Mouse (Mus musculus) adrenal gland, postnatal 14 days (tissue): ENCODE results near the gene Slc9a3r1. TPM values are rescaled to one million over a fixed set of nuclear protein-coding genes. Genes with fewer than 3 reads are reported as not detected.

Source experiments
- DNase-seq: peaks from one replicate; pipeline ENCODE4 v3.0.0; 2021; ENCODE audit warnings: mixed read lengths
- total RNA-seq: library from RNA; stranded (reverse); gene quantifications from 2 replicates; pipeline ENCODE4 v1.2.3, GENCODE M21; 2021

Gene Slc9a3r1
- total RNA-seq, 1 experiment from 2014 or later: 24.3 TPM

DNA sequence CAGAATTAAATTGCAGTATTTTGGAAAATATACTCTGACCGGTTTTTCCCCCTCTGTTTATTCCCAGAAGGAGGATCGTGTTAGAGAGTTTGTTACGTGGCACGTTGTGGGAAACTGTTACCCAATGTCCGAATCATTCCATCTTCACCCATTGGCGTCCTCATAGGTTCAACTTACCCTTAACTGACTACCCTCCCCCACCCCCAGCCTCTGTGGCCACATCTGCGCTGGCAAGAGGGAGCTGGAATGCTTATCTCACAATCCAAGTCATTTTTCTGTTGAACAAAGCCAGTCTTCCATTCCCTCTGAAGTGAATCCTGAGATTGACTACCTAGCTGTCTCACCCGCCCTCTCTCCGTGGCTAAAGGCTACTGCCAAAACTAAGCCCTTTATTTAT is 938 bp upstream of the Slc9a3r1 start:
- DNase-seq: no peak

DNA sequence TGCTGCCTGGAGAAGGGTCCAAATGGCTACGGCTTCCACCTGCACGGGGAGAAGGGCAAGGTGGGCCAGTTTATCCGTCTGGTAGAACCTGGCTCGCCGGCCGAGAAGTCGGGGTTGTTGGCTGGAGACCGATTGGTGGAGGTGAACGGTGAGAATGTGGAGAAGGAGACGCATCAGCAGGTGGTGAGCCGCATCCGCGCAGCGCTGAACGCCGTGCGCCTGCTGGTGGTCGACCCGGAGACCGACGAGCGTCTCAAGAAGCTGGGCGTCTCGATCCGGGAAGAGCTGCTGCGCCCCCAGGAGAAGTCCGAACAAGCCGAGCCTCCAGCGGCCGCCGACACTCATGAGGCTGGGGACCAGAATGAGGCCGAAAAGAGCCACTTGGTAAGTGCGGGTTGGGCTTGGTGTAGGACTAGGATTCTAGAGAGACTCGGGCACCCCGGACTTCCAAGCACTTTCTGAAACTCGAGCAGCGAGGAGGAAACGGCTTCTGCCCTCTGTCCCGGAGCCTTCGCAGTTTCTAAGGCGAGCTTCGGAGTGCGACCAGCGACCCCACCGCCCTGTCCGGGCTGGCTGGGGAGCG is 518 bp downstream of the Slc9a3r1 start:
- DNase-seq: peak; percentile 53

DNA sequence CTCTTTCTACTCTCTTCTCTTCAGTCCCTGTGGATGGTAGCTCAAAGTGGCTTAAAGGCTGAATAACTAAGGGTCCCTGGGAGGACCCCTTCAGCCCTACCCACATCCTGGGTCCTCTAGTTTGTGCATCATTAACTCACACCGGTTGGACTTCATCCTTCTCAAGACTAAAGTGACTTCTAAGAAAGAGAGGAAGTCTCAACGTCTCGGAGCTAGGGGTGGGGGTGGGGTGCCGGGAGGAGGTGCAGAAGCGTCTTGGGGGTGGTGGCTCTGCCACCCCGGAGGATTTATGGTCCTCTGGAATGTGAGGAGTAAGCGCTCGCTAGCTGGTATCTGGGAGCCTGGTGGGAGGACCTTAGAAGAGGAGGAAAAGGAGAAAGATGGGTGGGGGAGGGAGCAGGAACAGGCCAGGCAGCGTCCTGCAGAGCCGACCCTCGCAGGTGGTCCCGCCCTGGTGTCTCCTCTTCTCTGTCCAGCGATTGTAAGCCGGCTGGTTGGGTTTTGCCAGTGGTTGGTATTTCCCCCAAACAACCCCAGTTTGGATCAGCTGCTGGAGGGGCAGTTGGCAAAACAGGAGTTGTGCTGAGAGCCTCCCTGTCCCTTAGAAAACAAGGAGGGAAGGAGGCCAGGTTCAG is 1.3 kb downstream of the Slc9a3r1 start:
- peak; percentile 50 for DNase-seq

DNA sequence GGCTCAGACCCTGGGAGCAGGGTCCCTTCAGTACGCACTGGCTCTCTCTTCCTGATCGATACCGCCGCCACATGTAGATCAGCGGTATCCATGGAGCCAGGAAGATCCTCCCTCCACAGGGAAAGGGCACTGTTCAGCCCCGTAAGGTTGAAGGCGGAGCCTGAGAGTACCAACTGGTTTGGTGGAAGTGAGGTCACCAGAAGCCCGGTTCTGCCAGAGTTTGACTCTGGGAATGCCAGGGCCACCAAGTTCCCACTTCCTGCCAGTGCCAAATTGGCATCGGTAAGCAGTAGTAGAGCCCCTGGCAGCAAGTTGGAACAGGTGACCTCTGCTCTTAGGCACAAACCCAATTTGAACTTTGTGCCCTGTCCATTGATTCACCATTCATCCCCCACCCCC is 1.8 kb downstream of the Slc9a3r1 start:
- DNase-seq: peak; percentile 79

- no peak for DNase-seq
Observed at GRCm38 (mm10) chr11:115166776-115167175, 3.6 kb downstream of the Slc9a3r1 start.

GRCm38 (mm10) chr11:115167631-115168249 is 4.6 kb downstream of the Slc9a3r1 start:
- no peak for DNase-seq

GRCm38 (mm10) chr11:115169430-115169829 is 6.3 kb downstream of the Slc9a3r1 start:
- DNase-seq: no peak

GRCm38 (mm10) chr11:115171125-115171524 is 8.0 kb downstream of the Slc9a3r1 start:
- peak; percentile 45 for DNase-seq

- peak; percentile 64 for DNase-seq
Observed at GRCm38 (mm10) chr11:115172825-115173287, 9.7 kb downstream of the Slc9a3r1 start.

- DNase-seq: no peak
Observed at GRCm38 (mm10) chr11:115173549-115174339, 10.6 kb downstream of the Slc9a3r1 start.

DNA sequence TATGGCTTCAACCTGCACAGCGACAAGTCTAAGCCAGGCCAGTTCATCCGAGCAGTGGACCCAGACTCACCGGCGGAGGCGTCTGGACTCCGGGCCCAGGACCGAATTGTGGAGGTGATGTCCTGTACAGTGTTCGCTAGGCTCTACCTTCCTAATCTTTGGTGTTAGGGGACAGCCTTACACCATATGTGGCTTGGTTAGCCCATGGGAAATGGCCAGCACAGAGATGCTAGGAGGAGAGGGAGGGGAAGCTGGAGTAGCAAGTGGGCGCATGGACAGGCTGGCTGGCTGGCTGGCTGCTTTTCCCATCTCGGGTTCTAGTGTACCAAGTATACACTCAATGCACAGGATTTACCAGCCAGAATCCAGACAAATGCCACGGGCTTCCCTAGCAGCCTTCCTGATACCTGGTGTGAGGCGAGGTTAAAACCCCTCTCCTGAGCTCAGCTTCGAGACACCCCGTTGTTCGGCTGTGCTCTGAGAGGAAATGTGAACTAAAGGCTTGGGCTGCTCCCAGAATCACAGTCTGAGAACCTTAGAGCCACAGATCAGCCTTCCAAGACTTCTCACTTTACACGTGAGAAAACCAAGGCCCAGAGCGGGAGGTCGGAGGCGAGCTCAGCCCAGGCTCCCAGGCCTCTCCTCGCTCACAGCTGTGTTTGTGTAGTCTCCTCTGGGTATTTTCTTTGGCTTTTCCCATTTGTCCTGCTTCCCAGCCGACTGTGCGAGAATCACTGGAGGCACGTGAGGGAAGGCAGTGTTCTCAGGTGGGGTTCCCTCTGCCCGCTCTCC is 13.5 kb downstream of the Slc9a3r1 start:
- no peak for DNase-seq

DNA sequence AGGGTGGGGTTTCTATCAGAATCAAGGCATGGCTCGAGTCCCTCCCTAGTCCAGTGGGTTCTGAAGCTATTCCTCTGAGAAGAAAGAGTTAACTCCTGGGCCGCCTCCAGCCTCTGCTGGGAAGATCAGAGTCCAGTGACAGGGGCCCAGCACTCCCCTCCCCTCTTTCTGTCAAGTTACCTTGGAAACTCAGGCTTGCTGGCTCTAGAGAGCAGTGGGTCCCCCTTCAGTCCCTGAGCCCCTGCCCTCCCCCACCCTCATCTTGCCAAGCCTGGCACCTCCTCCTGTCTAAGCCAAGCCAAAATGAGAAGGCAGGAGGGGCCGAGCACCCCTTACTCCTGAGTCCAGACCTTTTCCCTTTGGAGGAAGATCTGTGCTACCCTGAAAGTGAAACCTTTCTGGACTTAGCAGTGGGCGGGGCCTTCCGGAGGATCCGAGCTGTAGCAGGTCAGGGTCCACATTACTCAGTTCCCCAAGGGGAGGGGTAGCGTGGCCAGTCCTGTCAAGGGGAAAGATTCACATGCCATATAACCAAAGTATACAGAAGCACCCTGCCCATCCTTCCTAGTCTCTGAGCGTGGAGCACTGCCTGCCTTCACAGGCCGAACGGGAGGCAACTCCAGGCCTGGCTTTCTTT is 14.5 kb downstream of the Slc9a3r1 start:
- DNase-seq: peak; percentile 64

DNA sequence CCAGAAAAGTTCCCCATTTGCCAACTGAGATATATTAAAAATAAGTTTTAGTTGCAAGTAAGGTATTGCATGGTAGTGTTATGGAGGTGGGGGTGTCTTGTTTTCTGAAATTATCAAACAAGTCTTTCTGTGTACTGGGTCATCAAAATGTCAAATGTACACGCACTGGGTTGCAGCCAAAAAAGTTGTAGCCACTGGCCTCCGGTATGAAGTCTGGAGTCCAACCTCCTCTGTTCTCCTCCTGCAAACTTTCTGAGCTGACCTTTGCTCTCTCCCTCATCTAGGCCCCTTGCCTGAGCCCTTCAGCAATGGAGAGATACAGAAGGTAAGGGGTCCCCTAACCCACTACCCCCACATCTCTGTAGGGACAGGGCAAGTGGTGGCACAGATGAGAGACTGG is 15.6 kb downstream of the Slc9a3r1 start:
- DNase-seq: no peak

- DNase-seq: no peak
Observed at GRCm38 (mm10) chr11:115179191-115179590, 16.1 kb downstream of the Slc9a3r1 start.

DNA sequence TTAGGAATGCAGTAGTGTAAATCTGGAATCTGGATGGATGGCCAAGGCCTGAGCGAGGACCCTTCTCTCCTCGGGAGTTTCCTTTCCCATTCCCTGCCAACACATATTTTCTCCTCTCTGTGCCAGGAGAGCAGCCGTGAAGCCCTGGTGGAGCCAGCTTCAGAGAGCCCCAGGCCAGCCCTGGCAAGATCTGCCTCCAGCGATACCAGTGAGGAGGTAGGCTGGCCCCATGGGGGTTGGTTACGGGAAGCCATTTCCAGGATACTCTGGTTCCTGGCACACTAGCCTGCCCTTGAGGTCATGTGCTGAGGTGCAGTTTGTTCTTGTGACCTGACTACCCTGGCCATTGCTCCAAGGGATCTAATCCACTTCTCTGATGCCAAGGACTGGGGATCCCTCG is 16.7 kb downstream of the Slc9a3r1 start:
- DNase-seq: peak; percentile 65

DNA sequence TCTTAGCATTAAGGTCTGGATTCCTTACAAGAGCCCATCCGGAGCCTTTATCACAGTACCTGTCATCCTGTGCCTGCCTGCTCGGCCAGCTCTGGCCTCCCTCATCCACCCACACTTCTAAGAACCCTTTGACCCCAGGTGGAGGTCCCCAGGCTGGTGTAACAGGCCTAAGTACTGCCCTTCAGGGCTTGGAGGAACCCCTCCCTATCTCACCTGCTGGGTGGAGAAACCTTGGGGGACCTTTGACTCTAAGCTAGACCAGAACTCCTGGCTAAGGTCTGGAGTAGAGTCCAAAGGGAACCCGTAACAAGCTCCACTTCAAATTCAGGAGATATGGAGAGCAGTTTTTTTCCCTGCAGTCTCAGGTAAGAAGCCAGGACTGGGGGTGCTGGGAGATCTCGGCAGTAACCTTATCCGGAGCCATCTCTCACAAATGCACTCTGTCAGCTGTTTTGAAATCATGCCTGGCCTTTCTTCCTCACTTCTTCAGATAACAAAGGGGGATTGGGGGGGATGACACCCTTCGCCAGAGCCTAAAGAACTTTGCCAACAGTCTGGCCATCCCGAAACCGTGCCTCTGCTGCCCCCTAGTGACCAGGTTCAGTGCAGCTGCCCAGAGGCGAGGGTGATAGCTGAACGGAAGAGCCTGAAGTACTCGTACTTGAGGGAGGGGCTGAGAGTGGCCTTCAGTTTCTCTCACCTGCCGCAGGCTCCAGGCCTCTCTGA is 18.9 kb downstream of the Slc9a3r1 start:
- peak; percentile 92 for DNase-seq

GRCm38 (mm10) chr11:115184973-115185372 is 21.8 kb downstream of the Slc9a3r1 start:
- DNase-seq: no peak

DNA sequence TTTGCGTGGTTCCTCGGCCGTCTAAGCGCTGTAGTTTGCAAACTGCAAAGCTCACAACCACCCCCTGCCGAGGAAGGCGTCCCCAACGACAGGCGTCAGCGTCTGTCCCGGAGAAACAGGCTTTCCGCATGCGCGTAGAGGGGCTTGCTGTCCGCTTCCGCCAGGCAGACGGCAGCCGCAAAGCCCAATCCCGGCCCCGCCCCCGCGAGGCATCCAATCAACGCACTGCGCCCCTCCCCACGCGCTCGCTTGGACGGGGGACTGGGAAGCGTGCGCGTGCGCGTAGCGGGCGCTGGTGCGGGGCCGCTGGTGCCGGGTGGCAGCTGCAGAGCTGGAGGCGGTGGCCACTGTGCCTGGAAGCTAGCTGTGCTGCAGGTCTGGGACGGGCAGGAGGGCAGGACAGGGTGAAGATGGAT is 24.1 kb downstream of the Slc9a3r1 start, which contains the start of gene Tmem104:
TSS of gene Tmem104 (plus strand) at position 264 of the 416 bp plus-strand sequence.
- peak; percentile 100 for DNase-seq

GRCm38 (mm10) chr11:115187693-115188092 is 24.6 kb downstream of the Slc9a3r1 start, which contains the start of gene Nat9:
Gene Nat9 (minus strand): TSS chr11:115187859.
- DNase-seq: peak; percentile 69

DNA sequence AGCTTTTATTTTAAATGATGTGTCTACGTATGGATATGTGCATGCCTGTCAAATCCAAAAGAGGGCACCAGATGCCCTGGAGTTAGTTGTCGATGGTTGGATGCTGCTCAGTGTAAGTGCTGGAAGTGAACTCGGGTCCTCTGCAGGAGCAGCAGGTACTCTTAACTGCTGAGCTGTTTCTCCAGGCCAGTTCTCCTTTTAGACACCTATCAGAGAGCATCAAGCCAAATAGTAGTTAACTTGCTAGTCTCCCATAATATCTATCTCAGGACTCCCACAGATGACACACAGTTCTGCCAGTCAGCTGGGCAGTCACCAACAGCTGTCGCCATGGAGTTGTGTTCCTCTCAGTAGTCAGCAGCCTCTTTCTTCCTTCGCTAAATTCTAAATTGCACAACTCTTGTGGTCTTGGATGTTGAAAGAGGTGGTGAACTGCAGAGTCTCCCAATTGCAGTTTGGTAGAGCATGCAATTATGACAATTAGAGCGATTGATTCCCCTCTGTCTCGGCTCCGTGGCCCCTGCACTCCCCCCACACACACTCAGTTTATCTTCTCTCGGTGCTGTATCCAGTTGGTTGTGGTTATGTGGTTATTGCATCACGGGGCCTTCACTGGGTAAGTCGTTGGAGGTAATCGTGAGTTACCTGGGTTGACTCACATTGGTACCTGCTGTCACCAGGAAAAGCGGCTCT is 25.5 kb downstream of the Slc9a3r1 start:
- no peak for DNase-seq
